Mouse (Mus musculus) liver, embryonic 14.5 days (tissue): ENCODE measurements around the gene Smyd3.

Source experiments
- CTCF ChIP-seq: IDR thresholded peaks from 2 replicates; pipeline ENCODE4 v1.5.1; 2016; ENCODE audit warnings: antibody characterized with exemption, low read depth, control low read depth
- EP300 ChIP-seq: IDR thresholded peaks from 2 replicates; pipeline ENCODE4 v1.6.1; 2016; ENCODE audit warnings: antibody characterized with exemption, low read depth

GRCm38 (mm10) chr1:179107761-179108694, 409.8 kb downstream of the Smyd3 start:
- TF ChIP-seq CTCF: no peak
- TF ChIP-seq EP300: no peak
